Mouse (Mus musculus) frontal cortex, postnatal 25 days (tissue): ENCODE measurements around the gene Tm9sf3.

Source experiments
- DNase-seq, 2 experiments: peaks; one replicate each; pipeline ENCODE4 v3.0.0; 2022; ENCODE audit warnings: low spot score in 2 of 2

Tm9sf3 gene

DNA sequence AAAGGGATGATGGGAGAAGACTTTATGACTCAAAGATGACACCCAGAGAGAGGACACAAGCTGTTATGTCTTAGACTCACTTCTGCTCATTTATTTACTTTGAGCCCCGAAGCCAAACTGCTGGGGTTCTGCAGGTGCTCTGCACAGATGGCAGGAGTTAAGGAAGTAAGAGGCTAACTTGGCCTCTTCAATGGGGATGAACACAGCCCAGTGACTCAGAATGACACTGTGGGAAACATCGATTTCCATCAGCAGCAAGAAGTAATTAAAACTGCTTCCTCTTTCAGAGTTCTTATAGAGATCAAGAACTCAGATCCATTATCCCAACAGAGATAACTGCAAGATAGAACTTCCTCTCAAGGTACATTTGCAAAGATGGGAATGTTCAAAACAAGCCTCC is 86.9 kb downstream of the Tm9sf3 start:
- DNase-seq: no peak

DNA sequence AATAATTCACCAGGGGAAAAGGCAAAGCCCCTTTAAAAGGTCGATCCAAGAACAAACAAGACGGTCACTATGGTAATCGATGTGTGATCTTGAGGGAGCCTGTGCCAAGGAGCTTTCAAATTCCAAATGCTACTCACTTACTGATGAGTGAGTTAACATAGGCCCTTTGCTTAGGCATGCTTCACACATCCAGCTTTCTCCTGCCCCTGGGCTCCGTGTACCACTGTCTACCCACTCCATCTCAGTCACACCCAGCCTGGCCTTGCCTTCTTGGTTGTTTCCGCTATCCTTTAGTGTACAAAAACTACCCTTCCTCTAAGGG is 97.9 kb downstream of the Tm9sf3 start:
- no peak for DNase-seq

DNA sequence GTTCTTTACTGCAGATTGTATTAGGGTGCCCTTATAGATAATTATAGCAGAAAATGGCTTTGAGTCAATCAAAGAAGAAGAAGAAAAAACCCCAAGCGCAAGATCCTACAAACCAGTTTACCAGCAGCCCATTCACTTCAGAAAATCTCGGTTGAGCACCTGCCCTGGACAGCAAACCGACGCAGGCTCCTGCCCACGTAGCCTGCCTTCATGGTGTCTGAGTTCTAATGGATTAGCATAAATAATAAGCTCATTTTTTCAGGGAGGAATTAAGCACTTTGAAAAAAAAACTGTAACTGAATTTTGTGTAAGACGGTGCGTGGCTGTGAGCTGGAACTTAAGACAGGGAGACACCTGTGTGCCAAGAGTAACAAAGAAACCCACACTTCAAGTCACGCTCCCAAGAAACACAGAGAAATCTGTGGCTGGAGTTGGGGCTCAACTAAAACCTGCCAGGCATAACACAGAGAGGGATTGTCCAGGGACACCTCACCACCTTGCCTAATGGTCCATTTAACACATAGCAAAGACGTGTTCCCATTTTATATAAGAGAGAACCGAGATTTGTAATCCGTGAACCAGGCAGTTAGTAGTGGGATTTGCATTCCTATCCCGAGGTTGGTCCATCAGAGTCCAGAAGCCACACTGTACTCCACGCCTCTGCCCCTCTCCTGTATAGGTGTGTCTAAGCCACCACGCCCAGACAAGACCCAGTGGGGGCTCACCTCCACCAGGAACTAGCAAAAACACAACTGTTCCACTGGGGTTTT is 98.5 kb downstream of the Tm9sf3 start:
- no peak for DNase-seq

DNA sequence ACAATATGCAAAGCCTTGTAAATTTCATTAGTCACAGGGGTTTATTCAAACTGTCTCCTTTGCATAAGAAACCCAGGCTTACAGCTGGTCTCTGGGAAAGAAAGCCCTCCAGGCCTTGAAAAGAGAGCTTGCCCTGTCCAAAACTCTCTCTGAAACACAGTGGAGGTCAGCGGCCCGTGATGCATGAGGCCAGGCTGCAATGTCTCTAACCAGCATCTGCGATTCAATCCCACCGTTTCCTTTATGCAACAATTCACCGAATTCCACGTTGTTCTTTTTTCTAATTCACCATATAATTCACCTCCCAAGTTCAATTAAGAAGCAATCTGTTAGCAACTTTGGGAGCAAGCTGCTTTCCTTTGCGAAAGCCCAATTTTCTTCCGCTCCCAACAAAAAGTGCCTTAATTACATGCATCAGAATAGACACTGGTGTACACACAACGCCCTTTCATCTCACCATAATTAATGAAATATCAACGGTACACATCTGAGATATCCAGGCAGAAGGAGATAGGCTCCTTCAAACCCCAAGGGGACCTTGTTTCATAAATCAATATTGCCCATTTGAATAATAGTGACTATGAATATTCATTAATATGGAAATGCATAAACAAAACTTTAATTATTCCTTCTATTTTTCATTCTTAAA is 99.2 kb downstream of the Tm9sf3 start:
- DNase-seq: no peak
